Mouse (Mus musculus) CH12.LX (cell line): ENCODE results near the gene S100a1. TPM values are rescaled to one million over a fixed set of nuclear protein-coding genes. Genes with fewer than 3 reads are reported as not detected.

ENCODE experiments used
- DNase-seq: peaks from one replicate; pipeline ENCODE4 v3.0.0-alpha.2; 2013; ENCODE audit errors: extremely low read depth
- H3K27ac ChIP-seq: 2 replicates; pipeline ENCODE4 v1.5.1; 2012; ENCODE audit warnings: low read depth, mild to moderate bottlenecking, control low read depth, moderate library complexity; ENCODE audit not compliant: insufficient read depth
- H3K27me3 ChIP-seq: replicated peaks from 2 replicates; pipeline ENCODE3; 2012; ENCODE audit warnings: inconsistent platforms
- H3K36me3 ChIP-seq, 2 experiments: replicated peaks in 1 of 2; 2 replicates each; pipeline versions ENCODE3 to v1.6.1; 2012; ENCODE audit warnings: inconsistent platforms in 1 of 2, low read length in 1 of 2, mild to moderate bottlenecking in 1 of 2, mixed read lengths in 1 of 2, moderate library complexity in 1 of 2; ENCODE audit not compliant: control insufficient read depth in 1 of 2, insufficient read depth in 1 of 2
- H3K4me1 ChIP-seq, 2 experiments: 2 replicates each; pipeline ENCODE4 v1.6.1; 2012; ENCODE audit warnings: inconsistent platforms in 1 of 2, moderate library complexity in 1 of 2; ENCODE audit not compliant: insufficient read depth in 2 of 2, control insufficient read depth in 1 of 2
- H3K4me2 ChIP-seq: 2 replicates; pipeline ENCODE4 v1.6.1; 2012; ENCODE audit warnings: low read depth, mild to moderate bottlenecking, control low read depth; ENCODE audit not compliant: poor library complexity, insufficient read depth, severe bottlenecking
- H3K4me3 ChIP-seq, 3 experiments: fragments of 150-350 bp in 1 of 3; sonication (generic) in 1 of 3; replicated peaks in 1 of 3; 2 replicates each; pipeline versions ENCODE3 to v1.5.1; 2011 to 2012; ENCODE audit warnings: low read depth in 2 of 3, low read length in 2 of 3, mild to moderate bottlenecking in 2 of 3, moderate library complexity in 2 of 3, control low read depth in 1 of 3, improper control_type of control experiment in 1 of 3, inconsistent platforms in 1 of 3, mixed read lengths in 1 of 3; ENCODE audit not compliant: poor library complexity in 1 of 3
- H3K79me2 ChIP-seq: replicated peaks from 2 replicates; pipeline ENCODE4 v1.6.1; 2012; ENCODE audit warnings: mild to moderate bottlenecking, moderate library complexity; ENCODE audit not compliant: control insufficient read depth, poor library complexity, insufficient read depth, severe bottlenecking; ENCODE audit errors: extremely low read depth
- H3K9ac ChIP-seq: 2 replicates; pipeline ENCODE4 v1.6.1; 2012; ENCODE audit warnings: low read depth, mild to moderate bottlenecking, control low read depth, moderate library complexity; ENCODE audit not compliant: insufficient read depth
- H3K9me3 ChIP-seq: replicated peaks from 2 replicates; pipeline ENCODE3; 2012; ENCODE audit warnings: low read length, inconsistent platforms, mixed read lengths
- CHD2 ChIP-seq: IDR thresholded peaks from 2 replicates; pipeline ENCODE4 v1.6.1; 2011; ENCODE audit warnings: low read length, improper control_type of control experiment
- CTCF ChIP-seq, 2 experiments: IDR thresholded peaks in 1 of 2; conservative IDR thresholded peaks in 1 of 2; 2 replicates each; pipeline ENCODE4 v1.5.1; 2011 to 2012; ENCODE audit warnings: low read depth in 2 of 2, low read length in 2 of 2, improper control_type of control experiment in 1 of 2, inconsistent platforms in 1 of 2, mild to moderate bottlenecking in 1 of 2, moderate library complexity in 1 of 2
- E2F4 ChIP-seq: IDR thresholded peaks from 2 replicates; pipeline ENCODE4 v1.6.1; 2011; ENCODE audit warnings: low read depth, low read length, improper control_type of control experiment; ENCODE audit not compliant: insufficient replicate concordance
- EP300 ChIP-seq: IDR thresholded peaks from 2 replicates; pipeline ENCODE4 v1.6.1; 2011; ENCODE audit warnings: low read length, improper control_type of control experiment
- IRF4 ChIP-seq: IDR thresholded peaks from 2 replicates; pipeline ENCODE4 v1.6.1; 2014; ENCODE audit warnings: low read depth, mild to moderate bottlenecking, inconsistent platforms, low read length, improper control_type of control experiment
- JUND ChIP-seq: conservative IDR thresholded peaks from 2 replicates; pipeline ENCODE4 v1.6.1; 2011; ENCODE audit warnings: low read depth, low read length, improper control_type of control experiment
- MAZ ChIP-seq: IDR thresholded peaks from 2 replicates; pipeline ENCODE4 v1.6.1; 2012; ENCODE audit warnings: low read depth, mild to moderate bottlenecking, inconsistent platforms, low read length, improper control_type of control experiment, moderate library complexity
- MYC ChIP-seq: IDR thresholded peaks from 2 replicates; pipeline ENCODE4 v1.6.1; 2011; ENCODE audit warnings: low read depth, mild to moderate bottlenecking, improper control_type of control experiment, low read length
- RAD21 ChIP-seq: IDR thresholded peaks from 2 replicates; pipeline ENCODE4 v1.6.1; 2011; ENCODE audit warnings: low read depth, mild to moderate bottlenecking, low read length, improper control_type of control experiment, moderate library complexity
- SMC3 ChIP-seq: IDR thresholded peaks from 2 replicates; pipeline ENCODE4 v1.6.1; 2011; ENCODE audit warnings: low read depth, low read length, improper control_type of control experiment
- ZC3H11A ChIP-seq: IDR thresholded peaks from 2 replicates; pipeline ENCODE4 v1.6.1; 2012; ENCODE audit warnings: low read depth, mild to moderate bottlenecking, inconsistent platforms, low read length, improper control_type of control experiment
- ZMIZ1 ChIP-seq: IDR thresholded peaks from 2 replicates; pipeline ENCODE4 v1.6.1; 2012; ENCODE audit warnings: low read depth, mild to moderate bottlenecking, inconsistent platforms, low read length, improper control_type of control experiment
- ZNF384 ChIP-seq: IDR thresholded peaks from 2 replicates; pipeline ENCODE4 v1.6.1; 2012; ENCODE audit warnings: low read depth, low read length, improper control_type of control experiment, inconsistent platforms
- dilution Hi-C: fragments of 300-500 bp; cut with MboI; formaldehyde crosslinking; loops from 2 replicates; pipeline ENCODE4 v1.14.3; 2020; ENCODE audit warnings: low sequenced_read_pairs; ENCODE audit not compliant: extremely low pct_unique_long_range_greater_than_20kb, extremely low pct_ligation_motif_present
- in situ Hi-C: fragments of 300-500 bp; cut with MboI; formaldehyde crosslinking; loops from 3 replicates; pipeline ENCODE4 v1.14.3; 2019; ENCODE audit warnings: low sequenced_read_pairs, low pct_ligation_motif_present, low pct_unique_long_range_greater_than_20kb, mixed read lengths
- polyA plus RNA-seq: library from polyadenylated mRNA; unstranded; fragments of >175 nt; gene quantifications from 2 replicates; pipeline ENCODE4 v1.2.1, GENCODE M21; 2012; ENCODE audit warnings: low read depth; ENCODE audit not compliant: insufficient read length
- total RNA-seq, 2 experiments: library from RNA; depleted of rRNA; stranded (reverse); fragments of 300-350 nt in 1 of 2; fragments of >200 nt in 1 of 2; gene quantifications; 2 replicates each; pipeline ENCODE4 v1.2.3; 2012 to 2014

The S100a1 gene
- total and polyA plus RNA-seq, 3 experiments, result 2.7 to 13.2 (median 3.8) TPM

GRCm38 (mm10) chr3:90472213-90472612 lies 42.0 kb downstream of the S100a1 start (continued):
- TF ChIP-seq SMC3, result peak; percentile 33; the same call in 1 of the 2 replicates
- TF ChIP-seq ZC3H11A, result no peak
- TF ChIP-seq ZMIZ1, result no peak
- no peak for TF ChIP-seq E2F4
- TF ChIP-seq MYC, result no peak
- no peak for TF ChIP-seq CHD2
- TF ChIP-seq ZNF384, result no peak

- TF ChIP-seq CTCF (conservative IDR thresholded peaks at IDR 0.05 in 1 of 2, IDR thresholded peaks at IDR 0.05 in 1 of 2; ENCODE audit: low read depth in 2 of 2, low read length in 2 of 2), result peak in 1 of 2 experiments; percentile 16; a peak in 2 of 4 replicates
- TF ChIP-seq ZNF384, result no peak
- peaks cover 9 to 10% of the 10 kb centered on the region in 2 experiments; a peak in 2 of 4 replicates for H3K4me1 ChIP-seq
- no peak overlapping the region for H3K4me3 ChIP-seq
- in situ Hi-C loops, result loop anchor here (5.0 kb wide), 1 partner anchor 50 kb away; no protein-coding TSS in a partner anchor
- DNase-seq, result no peak
- H3K27ac ChIP-seq, result no peak overlapping the region
- no peaks in the 10 kb centered on the region for H3K36me3 ChIP-seq
- H3K9me3 ChIP-seq, result peaks cover 11% of the 10 kb centered on the region
- H3K4me2 ChIP-seq, result no peak overlapping the region
- H3K79me2 ChIP-seq, result no peaks in the 10 kb centered on the region
- peaks cover 6% of the 10 kb centered on the region for H3K27me3 ChIP-seq
- H3K9ac ChIP-seq, result no peak overlapping the region
- dilution Hi-C loops, result no loop called here
Observed at GRCm38 (mm10) chr3:90467618-90468300, 46.4 kb downstream of the S100a1 start.

GRCm38 (mm10) chr3:90466311-90466766 lies 47.9 kb downstream of the S100a1 start:
- peak; percentile 14 for DNase-seq
- dilution Hi-C loops, result no loop called here
- Histone ChIP-seq H3K9me3 (peaks cover 11% of the 10 kb centered on the region), H3K79me2 (no peaks in the 10 kb centered on the region), H3K4me3 (peak overlapping the region; percentile 3 to 50 (median 41)), H3K9ac (no peak overlapping the region; the same call in 1 of the 2 replicates), H3K36me3 (no peaks in the 10 kb centered on the region), H3K27me3 (peaks cover 19% of the 10 kb centered on the region), H3K27ac (no peak overlapping the region), H3K4me2 (peak overlapping the region; percentile 98), H3K4me1 (peaks cover 4 to 7% of the 10 kb centered on the region in 2 experiments; a peak in 2 of 4 replicates)
- TF ChIP-seq IRF4, result peak; percentile 39; the same call in 1 of the 2 replicates
- no peak for TF ChIP-seq EP300
- TF ChIP-seq RAD21, result peak; percentile 90
- no peak for TF ChIP-seq E2F4
- 0 out of 2 replicates have a peak, but pooled peaks have one; percentile 6 for TF ChIP-seq ZC3H11A
- TF ChIP-seq MAZ, result peak; percentile 33; the same call in 1 of the 2 replicates
- peak; percentile 31; the same call in 1 of the 2 replicates for TF ChIP-seq JUND
- TF ChIP-seq CTCF (conservative IDR thresholded peaks at IDR 0.05 in 1 of 2, IDR thresholded peaks at IDR 0.05 in 1 of 2; ENCODE audit: low read depth in 2 of 2, low read length in 2 of 2), result peak; percentile 33 to 89; a peak in 3 of 4 replicates
- peak; percentile 69 for TF ChIP-seq SMC3
- in situ Hi-C loops, result loop anchor here (5.0 kb wide), 1 partner anchor 49 kb away; no protein-coding TSS in a partner anchor
